8 mouse cellular contexts compared by ENCODE assay signal in the genomic region with DNA sequence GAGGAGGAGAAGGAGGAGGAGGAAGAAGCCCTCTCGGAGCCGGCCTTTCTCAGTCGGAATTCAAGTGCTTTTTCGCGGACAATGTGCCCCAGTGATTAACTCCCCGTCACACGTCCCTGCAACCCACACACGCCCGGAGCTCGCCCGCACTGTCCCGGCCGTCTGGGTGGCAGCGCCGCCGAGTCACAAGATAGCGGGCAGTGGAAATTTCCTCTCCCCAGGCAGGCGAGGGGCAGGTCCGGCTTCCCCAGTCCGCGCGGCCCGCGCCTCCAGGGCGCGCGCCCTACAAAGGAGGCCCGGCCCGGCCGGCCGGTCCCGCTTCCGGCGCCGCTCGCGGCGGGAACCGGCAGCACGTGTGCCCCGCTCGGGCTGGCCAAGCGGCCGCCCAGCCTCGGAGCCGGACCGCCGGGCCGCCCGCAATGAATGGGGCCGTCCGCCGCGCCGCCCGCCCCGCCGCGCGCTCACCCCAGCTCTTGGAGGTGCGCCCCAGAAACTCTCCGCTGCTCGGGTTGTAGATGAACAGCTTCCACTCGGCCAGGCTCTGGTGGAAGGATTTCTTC. TPM values are rescaled to one million over a fixed set of nuclear protein-coding genes. Genes with fewer than 3 reads are reported as not detected.
DNase-seq lines count a peak whose midpoint lies in the region; ATAC-seq and TF ChIP-seq lines count a peak whose summit lies in the region.

No protein-coding gene starts in this region.

- no peaks in the 10 kb centered on the region for H3K9me3 ChIP-seq in hindbrain, embryonic 12.5 days (replicated peaks)
- no peaks in the 10 kb centered on the region for H3K9me3 ChIP-seq in lung, postnatal 0 days (ENCODE audit: low read length)

- H3K27ac ChIP-seq in hindbrain, embryonic 12.5 days = peak overlapping the region; percentile 95
- peak overlapping the region; percentile 92 for H3K27ac ChIP-seq in lung, postnatal 0 days (ENCODE audit: low read length)

- H3K9ac ChIP-seq in hindbrain, embryonic 12.5 days = peak overlapping the region; percentile 92
- H3K9ac ChIP-seq in lung, postnatal 0 days (replicated peaks; ENCODE audit: low read depth) = peak overlapping the region; percentile 72

- in situ Hi-C loops in Patski (cut with MboI; ENCODE audit: low pct_unique_long_range_greater_than_20kb) = loop anchor here (10.0 kb wide), 1 partner anchor 121 kb away; no protein-coding TSS in a partner anchor

- TF ChIP-seq CTCF in Patski (IDR thresholded peaks at IDR 0.05) = no peak
- no peak for TF ChIP-seq CTCF in lung, postnatal 0 days (IDR thresholded peaks at IDR 0.05)

- H3K4me3 ChIP-seq in hindbrain, embryonic 12.5 days = peak overlapping the region; percentile 81
- peak overlapping the region; percentile 84 for H3K4me3 ChIP-seq in lung, postnatal 0 days (ENCODE audit: low read depth, low read length)

- TF ChIP-seq EP300 in lung, postnatal 0 days (IDR thresholded peaks at IDR 0.05) = no peak

- CTCF ChIA-PET in Patski (lab: Charles Lee) = interaction anchor here (1.0 kb wide), 1 partner anchor 10 kb away, joined by 5 read pairs; no protein-coding TSS in a partner anchor

- H3K4me2 ChIP-seq in hindbrain, embryonic 12.5 days (replicated peaks) = peak overlapping the region; percentile 69
- H3K4me2 ChIP-seq in lung, postnatal 0 days (replicated peaks; ENCODE audit: low read depth, low read length) = peak overlapping the region; percentile 60

- no peaks in the 10 kb centered on the region for H3K27me3 ChIP-seq in Patski
- no peaks in the 10 kb centered on the region for H3K27me3 ChIP-seq in hindbrain, embryonic 12.5 days
- H3K27me3 ChIP-seq in lung, postnatal 0 days (replicated peaks; ENCODE audit: insufficient read depth, low read length) = no peaks in the 10 kb centered on the region

- ATAC-seq in Patski = peak; percentile 47
- peak; percentile 76 for ATAC-seq in hindbrain, embryonic 12.5 days (ENCODE audit: low FRiP score)
- ATAC-seq in lung, postnatal 0 days = peak; percentile 70

- DNase-seq in Patski (ENCODE audit: low read depth, low spot score) = no peak
- DNase-seq in cerebellum, postnatal 10 days = peak; percentile 71 to 76
- DNase-seq in frontal cortex, postnatal 14 days (ENCODE audit: low spot score in 2 of 2) = peak; percentile 31 to 48
- peak; percentile 48 to 67 for DNase-seq in layer of hippocampus, postnatal 10 days (ENCODE audit: low spot score in 2 of 2)
- peak; percentile 82 for DNase-seq in lung, postnatal 0 days (ENCODE audit: low spot score)
- DNase-seq in ovary, postnatal 10 days (ENCODE audit: low spot score) = peak; percentile 36
- peak; percentile 39 to 43 for DNase-seq in thymus, postnatal 10 days (ENCODE audit: low spot score in 2 of 2)

- peaks cover 24% of the 10 kb centered on the region for H3K4me1 ChIP-seq in hindbrain, embryonic 12.5 days
- peaks cover 10% of the 10 kb centered on the region; the same call in 1 of the 2 replicates for H3K4me1 ChIP-seq in lung, postnatal 0 days (ENCODE audit: insufficient read depth, low read depth, low read length)

- H3K36me3 ChIP-seq in hindbrain, embryonic 12.5 days = no peaks in the 10 kb centered on the region
- H3K36me3 ChIP-seq in lung, postnatal 0 days (ENCODE audit: insufficient read depth, low read length) = no peaks in the 10 kb centered on the region

- WGBS in hindbrain, embryonic 12.5 days = 1% methylated on average over 50 of the region's 64 CpGs
- 4% methylated on average over 48 of the region's 64 CpGs for WGBS in lung, postnatal 0 days

- POLR2A ChIA-PET in Patski (lab: Charles Lee) = interaction anchor here (0.6 to 1.8 kb wide), 3 partner anchors 9 to 18 kb away, joined by 3 to 4 read pairs (median 3); no protein-coding TSS in a partner anchor

RNA-seq across cellular contexts. Expression of a gene that starts 0.6 kb away (rescaled TPM):
- 368 TPM for polyA plus RNA-seq in Patski (2021)
- 166 and 167 TPM in 2 replicates for polyA plus RNA-seq in hindbrain, embryonic 12.5 days (2016; fragmentation: Nextera tagmentation; extraction: Ambion mirVana)
- 100 to 1,000 TPM in 1 of 2 experiments, 10 to 100 TPM in 1; 95.0 to 100 TPM for total RNA-seq in layer of hippocampus, postnatal 10 days (2021)
- 206 and 220 TPM in 2 replicates for polyA plus RNA-seq in lung, postnatal 0 days (2015; fragmentation: Nextera tagmentation; extraction: Ambion mirVana)
